Mouse (Mus musculus): ENCODE data around the gene Armc5. TPM values are rescaled to one million over a fixed set of nuclear protein-coding genes. Genes with fewer than 3 reads are reported as not detected.

The Armc5 gene
- polyA plus RNA-seq (2017; shearing (Covaris generic)): 20.8 TPM

DNA sequence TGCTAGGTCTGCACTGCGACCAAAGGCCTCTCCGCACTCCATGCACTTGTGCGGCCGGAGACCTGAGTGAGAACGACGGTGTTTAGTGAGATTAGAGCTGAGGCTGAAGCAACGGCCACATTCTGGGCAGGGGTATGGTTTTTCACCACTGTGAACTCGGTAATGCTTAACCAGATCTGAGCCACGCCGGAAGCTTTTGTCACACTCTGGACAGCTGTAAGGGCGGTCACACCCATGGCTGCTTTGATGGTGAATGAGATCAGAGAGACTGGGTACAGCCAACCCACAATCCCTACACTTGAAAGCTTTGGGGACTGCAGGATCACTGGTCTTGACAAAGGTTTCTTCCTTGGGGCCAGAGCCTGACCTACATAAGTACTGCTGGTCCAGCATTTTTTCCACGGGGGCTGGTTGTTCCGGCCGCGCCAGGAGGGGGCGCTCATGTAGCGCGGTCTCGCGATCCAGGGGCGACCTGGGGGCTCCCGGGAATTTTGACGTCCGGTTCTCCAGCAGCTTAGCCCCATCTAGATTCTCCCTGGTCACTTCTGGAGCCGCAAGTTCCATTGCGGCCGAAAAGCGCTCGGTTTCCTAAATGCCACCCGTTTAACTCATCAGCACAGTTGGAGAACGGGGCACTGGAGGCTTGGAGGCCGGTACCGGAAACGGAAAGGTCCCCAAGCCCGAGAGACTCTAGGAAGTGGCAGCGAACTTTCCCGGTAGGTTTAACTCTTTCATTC is at the start of gene Armc5:
Gene Armc5 (plus strand): TSS at position 487 of the 737 bp plus-strand sequence.

DNA sequence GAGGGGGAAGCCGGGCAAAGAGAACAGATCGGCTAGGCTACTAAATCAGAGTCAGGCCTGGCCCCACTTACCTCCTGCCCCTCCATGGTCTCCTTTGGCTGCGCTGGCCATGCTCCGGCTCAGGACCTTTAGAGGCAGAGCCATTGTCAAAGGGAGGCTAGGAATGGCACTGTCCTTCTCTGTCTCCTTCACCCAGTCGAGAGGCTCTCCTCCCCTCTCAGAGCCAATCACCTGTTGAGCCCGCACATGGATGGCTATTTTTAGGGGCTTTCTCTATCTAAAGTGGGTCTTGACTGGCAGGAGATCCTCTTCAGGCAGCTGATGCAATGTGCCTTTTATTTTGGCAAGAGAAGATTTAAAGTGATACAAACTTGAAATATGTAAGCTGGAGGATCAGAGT is 31.0 kb upstream of the Armc5 start, which contains the start of gene Cox6a2:
Gene Cox6a2 (minus strand): TSS at position 236 of the 400 bp plus-strand sequence.

GRCm38 (mm10) chr7:128237927-128238778 is 1.0 kb downstream of the Armc5 start, which contains the start of gene 9130023H24Rik:
Gene 9130023H24Rik (minus strand): TSS chr7:128238031.

GRCm38 (mm10) chr7:128246496-128247391 is 9.6 kb downstream of the Armc5 start, which contains the start of gene Tgfb1i1:
Gene Tgfb1i1 (plus strand): TSS chr7:128246812.

DNA sequence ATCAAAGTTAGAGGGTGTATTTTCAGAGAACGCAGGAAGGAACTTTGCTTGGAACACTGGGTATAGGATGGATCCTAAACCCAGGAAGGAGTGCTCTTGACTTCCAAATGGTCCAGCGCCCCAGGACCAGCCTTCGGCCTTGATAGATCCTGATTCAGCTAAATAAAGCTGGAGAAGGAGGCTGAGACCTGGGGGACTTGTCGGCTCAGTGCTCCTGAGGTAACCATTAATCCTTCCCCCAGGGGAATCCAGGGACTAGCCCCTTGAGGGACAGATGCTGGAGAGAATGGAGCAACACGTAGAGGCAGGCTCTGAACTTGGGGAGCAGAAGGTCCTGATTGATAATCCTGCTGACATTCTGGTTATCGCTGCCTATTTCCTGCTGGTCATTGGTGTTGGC is 28.3 kb downstream of the Armc5 start, which contains the start of gene Slc5a2:
Gene Slc5a2 (plus strand): TSS at position 247 of the 400 bp plus-strand sequence.

Other genes starting within 250 kb of the Armc5 start
- 94.8 TPM for gene Pycard, start 243.5 kb upstream of the Armc5 start, polyA plus RNA-seq (2017; shearing (Covaris generic))
- gene Trim72, start 233.4 kb upstream of the Armc5 start, polyA plus RNA-seq (2017; shearing (Covaris generic)): not detected
- gene Itgam, start 174.7 kb upstream of the Armc5 start, polyA plus RNA-seq (2017; shearing (Covaris generic)): 2.0 TPM
- not detected for gene Gm49368, start 174.7 kb upstream of the Armc5 start, polyA plus RNA-seq (2017; shearing (Covaris generic))
- gene Itgax, start 107.8 kb upstream of the Armc5 start, polyA plus RNA-seq (2017; shearing (Covaris generic)): not detected
- 0.20 TPM for gene Itgad, start 83.0 kb upstream of the Armc5 start, polyA plus RNA-seq (2017; shearing (Covaris generic))
- not detected for gene Cox6a2, start 31.0 kb upstream of the Armc5 start, polyA plus RNA-seq (2017; shearing (Covaris generic))
- 0.82 TPM for gene 9130023H24Rik, start 689 bp downstream of the Armc5 start, polyA plus RNA-seq (2017; shearing (Covaris generic))
- 0.70 TPM for gene Tgfb1i1, start 9.5 kb downstream of the Armc5 start, polyA plus RNA-seq (2017; shearing (Covaris generic))
- gene Slc5a2, start 28.3 kb downstream of the Armc5 start, polyA plus RNA-seq (2017; shearing (Covaris generic)): not detected
- 21.2 TPM for gene BC017158, start 60.8 kb downstream of the Armc5 start, polyA plus RNA-seq (2017; shearing (Covaris generic))
- gene Rgs10, start 181.4 kb downstream of the Armc5 start, polyA plus RNA-seq (2017; shearing (Covaris generic)): 254 TPM
- gene Tial1, start 224.4 kb downstream of the Armc5 start, polyA plus RNA-seq (2017; shearing (Covaris generic)): 30.9 TPM